Mouse (Mus musculus) gastrocnemius, postnatal 14 days (tissue): Measurements from ENCODE around the gene Rp9. TPM values are rescaled to one million over a fixed set of nuclear protein-coding genes. Genes with fewer than 3 reads are reported as not detected.

Source experiments
- DNase-seq: peaks from one replicate; pipeline ENCODE4 v3.0.0; 2021; ENCODE audit warnings: mixed read lengths
- intact Hi-C: fragments of 180-260 bp; cut with DNase I; formaldehyde crosslinking; loops from one replicate; pipeline ENCODE4 v1.15.1; 2025; ENCODE audit warnings: low total_unique reads
- total RNA-seq, 2 experiments: library from RNA; stranded (reverse); gene quantifications; 2 replicates each; pipeline ENCODE4 v1.2.3; 2021

The Rp9 gene
- total RNA-seq, 2 experiments from 2014 or later = 19.5 to 23.6 TPM

- intact Hi-C loops = no loop called here
- peak; percentile 95 for DNase-seq
These were observed 80.5 kb downstream of the Rp9 start, which contains the start of gene Anln for GRCm38 (mm10) chr9:22389021-22389476. Gene Anln (minus strand): TSS chr9:22389188.

DNA sequence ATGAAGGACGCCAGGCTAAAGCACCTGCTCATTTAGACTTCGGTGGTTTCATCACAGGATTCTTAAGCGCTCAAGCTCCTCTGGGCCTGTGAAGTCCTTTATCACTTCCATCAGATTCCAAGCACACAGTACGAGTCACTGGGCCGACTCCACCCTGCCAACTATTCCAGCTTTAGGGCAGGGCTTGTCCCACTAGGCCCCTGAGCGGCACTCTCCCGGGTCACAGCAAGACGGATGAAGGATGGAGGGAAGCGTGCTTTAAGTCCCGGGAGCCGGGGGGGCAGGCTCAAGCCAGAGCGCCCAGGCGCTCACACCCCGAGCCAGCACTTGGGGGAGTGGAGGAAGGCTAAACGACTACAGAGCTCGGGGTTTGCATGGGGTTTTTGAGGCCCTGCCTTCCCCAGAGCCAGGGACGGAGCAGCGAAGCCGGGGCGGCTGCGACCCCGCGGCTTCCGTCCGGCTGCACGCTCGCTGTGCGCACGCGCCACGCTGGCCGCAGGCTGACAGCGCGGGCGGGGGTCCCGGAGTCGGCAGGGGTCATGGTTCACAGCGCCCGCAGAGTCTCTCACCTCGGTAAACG lies 81.1 kb downstream of the Rp9 start:
- DNase-seq = no peak
- intact Hi-C loops = no loop called here

- no peak for DNase-seq
- intact Hi-C loops = no loop called here
These were observed 81.6 kb downstream of the Rp9 start for GRCm38 (mm10) chr9:22387901-22388300.

GRCm38 (mm10) chr9:22385890-22386289 lies 83.7 kb downstream of the Rp9 start:
- intact Hi-C loops = no loop called here

DNA sequence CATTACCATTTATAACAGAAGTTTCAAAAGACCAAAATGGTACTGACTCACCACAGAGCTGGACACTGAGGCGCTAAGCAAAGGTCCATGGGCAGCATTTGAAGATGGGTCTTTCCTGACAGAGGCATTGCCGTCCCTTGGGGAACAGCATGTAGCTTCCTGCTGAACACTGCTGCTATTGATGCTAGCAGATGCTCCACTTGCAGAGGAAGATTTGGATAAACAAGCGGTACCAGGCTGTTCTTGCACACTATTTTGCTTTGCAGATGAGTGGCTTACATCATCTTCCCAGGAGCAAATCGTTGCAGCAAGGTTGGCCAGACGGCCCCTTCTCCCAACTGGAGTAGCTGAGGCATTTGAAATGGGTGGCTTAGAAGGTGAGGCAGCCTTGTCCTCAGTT lies 93.5 kb downstream of the Rp9 start:
- intact Hi-C loops = no loop called here

More at GRCm38 (mm10) chr9:22385890-22386289, 83.7 kb downstream of the Rp9 start:
- DNase-seq = no peak

GRCm38 (mm10) chr9:22372760-22373159 lies 96.8 kb downstream of the Rp9 start:
- intact Hi-C loops = no loop called here
- no peak for DNase-seq

More for the DNA sequence above, 93.5 kb downstream of the Rp9 start:
- DNase-seq = no peak

- intact Hi-C loops = no loop called here
- no peak for DNase-seq
These were observed 101.5 kb downstream of the Rp9 start for GRCm38 (mm10) chr9:22368030-22368429.

GRCm38 (mm10) chr9:22366621-22367020 lies 102.9 kb downstream of the Rp9 start:
- DNase-seq = no peak
- intact Hi-C loops = no loop called here

DNA sequence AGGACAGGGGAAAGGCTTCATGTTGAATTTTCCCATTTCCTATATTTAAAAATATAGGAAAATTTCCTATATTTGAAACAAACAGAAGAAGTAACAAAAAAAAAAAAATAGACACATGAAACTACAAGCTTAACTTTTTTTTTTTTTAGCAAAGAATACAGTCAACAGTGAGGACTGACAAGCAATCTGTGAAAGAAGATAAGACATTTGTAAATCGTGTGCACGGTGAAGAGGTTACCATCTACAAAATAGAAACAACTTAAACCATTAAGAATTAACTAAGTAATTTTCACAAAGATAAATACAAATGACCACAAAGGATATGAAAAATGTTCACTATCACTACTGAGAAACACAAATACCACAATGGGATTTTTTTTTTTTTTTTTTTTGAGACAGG lies 103.3 kb downstream of the Rp9 start:
- intact Hi-C loops = no loop called here
- DNase-seq = no peak

Other genes starting within 250 kb of the Rp9 start
- 1 to 10 TPM; 7.8 TPM for gene Zfp809, start 244.0 kb downstream of the Rp9 start, total RNA-seq
- gene Zfp599, start 209.8 kb downstream of the Rp9 start, total RNA-seq = under 1 TPM in 1 of 2 experiments, not detected in 1; 0.08 TPM
- 1 to 10 TPM; 1.4 to 1.6 TPM for gene Zfp810, start 162.1 kb downstream of the Rp9 start, total RNA-seq
- 1 to 10 TPM; 4.9 to 5.1 TPM for gene Anln, start 80.6 kb downstream of the Rp9 start, total RNA-seq
- under 1 TPM; 0.33 to 0.39 TPM for gene 9530077C05Rik, start 58.2 kb downstream of the Rp9 start, total RNA-seq
- not detected for gene Gm17545, start 15.5 kb downstream of the Rp9 start, total RNA-seq
- 1 to 10 TPM; 8.2 to 9.4 TPM for gene Bbs9, start 6.0 kb upstream of the Rp9 start, total RNA-seq